Mouse (Mus musculus): ENCODE results near the gene Zfp69. TPM values are rescaled to one million over a fixed set of nuclear protein-coding genes. Genes with fewer than 3 reads are reported as not detected.
A peak's percentile ranks its signal among the peaks of the same experiment; 100 is the strongest.

The Zfp69 gene
- polyA plus RNA-seq, 1 experiment from 2014 or later: 16.9 TPM

GRCm38 (mm10) chr4:120886811-120887210 lies 64.7 kb downstream of the Zfp69 start:
- Histone ChIP-seq H3K4me3 (ENCODE audit: low read depth, low read length) (no peak overlapping the region), H3K27me3 (ENCODE audit: control insufficient read depth, insufficient read depth, low read length) (no peaks in the 10 kb centered on the region), H3K4me1 (ENCODE audit: control insufficient read depth, insufficient read depth, low read length) (peaks cover 15% of the 10 kb centered on the region), H3K9ac (ENCODE audit: low read depth, low read length) (no peak overlapping the region), H3K9me3 (replicated peaks; ENCODE audit: control insufficient read depth, low read length) (no peaks in the 10 kb centered on the region), H3K27ac (ENCODE audit: low read depth, low read length) (no peak overlapping the region), H3K4me2 (no peak overlapping the region), H3K36me3 (ENCODE audit: control insufficient read depth, insufficient read depth, low read length) (no peaks in the 10 kb centered on the region)
- no peak for ATAC-seq (replicated peaks; ENCODE audit: insufficient number of reproducible peaks, low FRiP score, low TSS enrichment)
- WGBS (ENCODE audit: insufficient replicate concordance): 71% methylated on average over 5 of the region's 5 CpGs

DNA sequence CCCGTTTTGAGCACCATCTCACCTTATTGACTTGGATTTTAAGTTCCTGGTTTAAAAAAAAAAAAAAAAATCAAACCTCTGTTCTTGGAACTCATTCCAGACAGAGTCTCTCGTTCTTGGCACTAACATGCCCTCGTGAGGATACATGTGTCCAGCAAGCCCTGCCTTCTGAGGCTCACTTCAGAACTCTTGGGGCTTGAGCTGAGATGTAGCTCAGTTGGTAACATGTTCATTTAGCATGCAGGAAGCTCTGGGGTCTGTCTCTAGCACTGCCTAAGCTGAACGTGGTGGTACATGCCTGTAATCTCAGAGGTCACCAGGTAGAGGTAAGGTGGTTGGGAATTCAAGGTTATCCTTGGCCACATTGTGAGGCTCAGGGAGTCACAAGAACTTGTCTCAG lies 65.4 kb downstream of the Zfp69 start:
- Histone ChIP-seq H3K9ac (ENCODE audit: low read depth, low read length) (no peak overlapping the region), H3K4me3 (ENCODE audit: low read depth, low read length) (no peak overlapping the region), H3K4me1 (ENCODE audit: control insufficient read depth, insufficient read depth, low read length) (peaks cover 15% of the 10 kb centered on the region), H3K36me3 (ENCODE audit: control insufficient read depth, insufficient read depth, low read length) (no peaks in the 10 kb centered on the region), H3K27ac (ENCODE audit: low read depth, low read length) (peak overlapping the region; percentile 17; the same call in 1 of the 2 replicates), H3K4me2 (peak overlapping the region; percentile 46; the same call in 1 of the 2 replicates), H3K9me3 (replicated peaks; ENCODE audit: control insufficient read depth, low read length) (no peaks in the 10 kb centered on the region), H3K27me3 (ENCODE audit: control insufficient read depth, insufficient read depth, low read length) (no peaks in the 10 kb centered on the region)
- ATAC-seq (replicated peaks; ENCODE audit: insufficient number of reproducible peaks, low FRiP score, low TSS enrichment): no peak
- WGBS (ENCODE audit: insufficient replicate concordance): 16% methylated on average over 4 of the region's 4 CpGs

DNA sequence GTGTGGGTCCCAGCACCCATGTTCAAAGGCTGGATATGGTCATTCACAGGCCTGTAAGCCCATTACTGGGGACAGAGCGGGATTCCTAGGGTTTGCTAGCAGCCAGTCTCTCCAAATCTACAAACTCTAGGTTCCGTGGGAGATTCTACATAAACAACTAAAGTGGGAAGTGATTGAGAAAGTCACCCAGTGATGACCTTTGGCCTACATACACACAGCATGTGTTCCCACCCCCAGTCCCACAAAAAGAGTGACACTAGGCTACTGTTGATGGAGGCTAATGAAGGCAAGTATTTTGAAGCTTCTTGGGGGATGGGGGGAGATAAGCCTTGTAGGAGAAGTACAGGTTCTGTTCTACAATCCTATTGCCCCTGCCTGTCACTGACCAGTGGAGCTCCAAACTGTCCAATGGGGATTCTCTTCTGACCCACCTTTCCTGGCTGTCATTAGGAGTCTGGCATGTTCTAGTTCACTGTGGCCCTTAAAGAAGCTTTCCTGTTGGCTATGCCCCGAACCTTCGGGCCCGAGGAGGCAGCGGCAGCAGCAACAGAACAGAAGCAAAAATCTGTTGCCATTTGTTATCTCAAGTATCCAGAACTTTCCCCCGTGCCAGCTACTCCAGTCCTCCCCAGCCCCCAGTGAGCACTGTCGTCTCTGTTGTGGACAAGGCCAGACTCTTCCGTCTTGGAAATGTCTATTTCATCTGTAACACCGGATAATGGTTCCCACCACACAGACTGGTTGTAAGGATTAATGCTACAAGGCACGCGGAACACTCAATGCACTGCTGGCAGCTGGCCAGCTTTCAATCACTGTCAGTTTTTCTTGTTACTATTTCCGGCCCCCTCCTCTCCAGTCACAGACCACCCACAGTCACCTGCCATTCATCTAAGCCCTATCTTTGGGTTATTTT lies 66.0 kb downstream of the Zfp69 start:
- Histone ChIP-seq H3K4me2 (peak overlapping the region; percentile 46), H3K27me3 (ENCODE audit: control insufficient read depth, insufficient read depth, low read length) (no peaks in the 10 kb centered on the region), H3K9ac (ENCODE audit: low read depth, low read length) (no peak overlapping the region), H3K9me3 (replicated peaks; ENCODE audit: control insufficient read depth, low read length) (no peaks in the 10 kb centered on the region), H3K36me3 (ENCODE audit: control insufficient read depth, insufficient read depth, low read length) (no peaks in the 10 kb centered on the region), H3K4me3 (ENCODE audit: low read depth, low read length) (no peak overlapping the region), H3K4me1 (ENCODE audit: control insufficient read depth, insufficient read depth, low read length) (peaks cover 15% of the 10 kb centered on the region), H3K27ac (ENCODE audit: low read depth, low read length) (no peak overlapping the region)
- 21% methylated on average over 13 of the region's 13 CpGs for WGBS (ENCODE audit: insufficient replicate concordance)
- no peak for ATAC-seq (replicated peaks; ENCODE audit: insufficient number of reproducible peaks, low FRiP score, low TSS enrichment)

- Histone ChIP-seq H3K27me3 (ENCODE audit: control insufficient read depth, insufficient read depth, low read length) (no peaks in the 10 kb centered on the region), H3K36me3 (ENCODE audit: control insufficient read depth, insufficient read depth, low read length) (no peaks in the 10 kb centered on the region), H3K4me2 (no peak overlapping the region), H3K9me3 (replicated peaks; ENCODE audit: control insufficient read depth, low read length) (no peaks in the 10 kb centered on the region), H3K4me3 (ENCODE audit: low read depth, low read length) (no peak overlapping the region), H3K4me1 (ENCODE audit: control insufficient read depth, insufficient read depth, low read length) (peaks cover 15% of the 10 kb centered on the region), H3K9ac (ENCODE audit: low read depth, low read length) (no peak overlapping the region), H3K27ac (ENCODE audit: low read depth, low read length) (no peak overlapping the region)
- 50% methylated on average over 5 of the region's 5 CpGs for WGBS (ENCODE audit: insufficient replicate concordance)
- no peak for ATAC-seq (replicated peaks; ENCODE audit: insufficient number of reproducible peaks, low FRiP score, low TSS enrichment)
These were observed 69.4 kb downstream of the Zfp69 start for GRCm38 (mm10) chr4:120882002-120882625.

DNA sequence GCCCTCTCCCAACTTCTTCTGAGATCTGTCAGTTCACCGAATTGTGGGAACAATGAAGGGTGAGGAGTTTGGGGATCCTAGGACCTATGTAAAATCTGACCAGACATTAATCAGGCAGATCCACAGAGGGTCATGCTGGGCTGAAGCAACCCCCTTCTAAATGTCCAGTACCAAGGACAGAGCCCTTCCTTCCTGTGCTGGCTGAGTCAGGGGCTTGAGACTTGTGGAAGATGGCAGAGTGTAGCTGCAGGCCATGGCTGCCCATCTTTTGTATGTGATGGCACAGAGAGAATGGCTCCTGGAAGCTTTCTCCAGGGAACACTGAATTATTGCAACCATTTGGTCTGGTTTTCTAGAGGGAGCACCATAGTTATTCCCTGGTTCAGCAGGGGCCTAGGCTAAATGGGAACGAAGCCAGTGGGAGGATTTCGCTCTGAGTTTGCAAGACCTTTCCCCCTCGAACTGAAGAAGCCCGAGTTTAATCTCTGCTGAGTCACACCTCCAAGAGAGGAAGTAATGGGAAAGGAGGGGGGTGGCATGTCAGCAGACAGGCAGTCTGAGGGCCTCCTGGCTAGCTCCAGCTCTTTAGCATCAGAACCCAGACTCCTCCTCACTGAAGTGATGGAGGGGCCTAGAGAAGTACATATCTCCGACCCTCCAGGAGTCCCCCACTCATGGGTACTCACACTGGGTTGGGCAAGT lies 70.6 kb downstream of the Zfp69 start:
- no peak overlapping the region for H3K27ac ChIP-seq (ENCODE audit: low read depth, low read length)
- H3K4me1 ChIP-seq (ENCODE audit: control insufficient read depth, insufficient read depth, low read length): peaks cover 9% of the 10 kb centered on the region
- H3K9ac ChIP-seq (ENCODE audit: low read depth, low read length): no peak overlapping the region
- H3K36me3 ChIP-seq (ENCODE audit: control insufficient read depth, insufficient read depth, low read length): no peaks in the 10 kb centered on the region
- H3K4me3 ChIP-seq (ENCODE audit: low read depth, low read length): no peak overlapping the region
- no peak overlapping the region for H3K4me2 ChIP-seq
- 43% methylated on average over 6 of the region's 6 CpGs for WGBS (ENCODE audit: insufficient replicate concordance)
- no peaks in the 10 kb centered on the region for H3K27me3 ChIP-seq (ENCODE audit: control insufficient read depth, insufficient read depth, low read length)
- ATAC-seq (replicated peaks; ENCODE audit: insufficient number of reproducible peaks, low FRiP score, low TSS enrichment): no peak
- H3K9me3 ChIP-seq (replicated peaks; ENCODE audit: control insufficient read depth, low read length): no peaks in the 10 kb centered on the region

Small RNAs within 50 kb of the gene (microRNA-seq; reads per million reads assigned to microRNA genes)
- gene Mir7015 (ENCODE audit: borderline number of aligned reads): 0.20 reads per million

Other genes with a start within 250 kb of the Zfp69 start
- gene Kcnq4, start 203.1 kb downstream of the Zfp69 start, polyA plus RNA-seq (2014; fragmentation: Nextera tagmentation; extraction: Ambion mirVana): 0.99 and 1.0 TPM in 2 replicates
- 105 and 117 TPM in 2 replicates for gene Nfyc, start 120.1 kb downstream of the Zfp69 start, polyA plus RNA-seq (2014; fragmentation: Nextera tagmentation; extraction: Ambion mirVana)
- 1.2 and 1.6 TPM in 2 replicates for gene Rims3, start 96.9 kb downstream of the Zfp69 start, polyA plus RNA-seq (2014; fragmentation: Nextera tagmentation; extraction: Ambion mirVana)
- 13.2 and 13.7 TPM in 2 replicates for gene Exo5, start 26.7 kb downstream of the Zfp69 start, polyA plus RNA-seq (2014; fragmentation: Nextera tagmentation; extraction: Ambion mirVana)
- gene Smap2, start 65.5 kb upstream of the Zfp69 start, polyA plus RNA-seq (2014; fragmentation: Nextera tagmentation; extraction: Ambion mirVana): 12.8 and 14.5 TPM in 2 replicates
- gene Col9a2, start 87.7 kb upstream of the Zfp69 start, polyA plus RNA-seq (2014; fragmentation: Nextera tagmentation; extraction: Ambion mirVana): 3.8 and 4.6 TPM in 2 replicates
- gene Zmpste24, start 146.5 kb upstream of the Zfp69 start, polyA plus RNA-seq (2014; fragmentation: Nextera tagmentation; extraction: Ambion mirVana): 20.5 and 25.5 TPM in 2 replicates
- gene Tmco2, start 157.5 kb upstream of the Zfp69 start, polyA plus RNA-seq (2014; fragmentation: Nextera tagmentation; extraction: Ambion mirVana): not detected in 2 replicates